Mouse (Mus musculus): ENCODE data around the gene Klhdc10. TPM values are rescaled to one million over a fixed set of nuclear protein-coding genes. Genes with fewer than 3 reads are reported as not detected.

The Klhdc10 gene
- polyA plus RNA-seq, 1 experiment from 2014 or later = 56.2 TPM

GRCm38 (mm10) chr6:30499049-30499448 lies 97.4 kb downstream of the Klhdc10 start:
- Histone ChIP-seq H3K4me2 (ENCODE audit: low read length) (no peak overlapping the region), H3K4me3 (replicated peaks; ENCODE audit: low read depth, low read length) (no peak overlapping the region), H3K9ac (replicated peaks; ENCODE audit: low read length) (no peak overlapping the region), H3K4me1 (ENCODE audit: control insufficient read depth, insufficient read depth, low read length) (no peaks in the 10 kb centered on the region), H3K27ac (replicated peaks; ENCODE audit: low read depth, low read length) (no peak overlapping the region), H3K27me3 (ENCODE audit: control insufficient read depth, insufficient read depth, low read length) (no peaks in the 10 kb centered on the region), H3K9me3 (ENCODE audit: control insufficient read depth, low read length) (no peaks in the 10 kb centered on the region), H3K36me3 (ENCODE audit: control insufficient read depth, insufficient read depth, low read length) (peaks cover 41% of the 10 kb centered on the region)
- WGBS = 94% methylated on average over 3 of the region's 3 CpGs
- ATAC-seq (ENCODE audit: low FRiP score, low TSS enrichment) = no peak
- no peak for DNase-seq

Other genes with a start within 250 kb of the Klhdc10 start
- 63.1 and 76.5 TPM in 2 replicates for gene Ube2h, start 97.3 kb upstream of the Klhdc10 start, polyA plus RNA-seq (2014; fragmentation: Nextera tagmentation; extraction: Ambion mirVana)
- gene Zc3hc1, start 10.8 kb upstream of the Klhdc10 start, polyA plus RNA-seq (2014; fragmentation: Nextera tagmentation; extraction: Ambion mirVana) = 67.4 and 71.6 TPM in 2 replicates
- gene Tmem209, start 107.9 kb downstream of the Klhdc10 start, polyA plus RNA-seq (2014; fragmentation: Nextera tagmentation; extraction: Ambion mirVana) = 24.8 and 38.2 TPM in 2 replicates
- gene Ssmem1, start 108.0 kb downstream of the Klhdc10 start, polyA plus RNA-seq (2014; fragmentation: Nextera tagmentation; extraction: Ambion mirVana) = 0.38 TPM in 1 of 2 replicates, not detected in the other
- gene Cpa2, start 139.7 kb downstream of the Klhdc10 start, polyA plus RNA-seq (2014; fragmentation: Nextera tagmentation; extraction: Ambion mirVana) = 8.5 and 8.7 TPM in 2 replicates
- gene Cpa4, start 166.5 kb downstream of the Klhdc10 start, polyA plus RNA-seq (2014; fragmentation: Nextera tagmentation; extraction: Ambion mirVana) = 0.98 and 1.2 TPM in 2 replicates
- gene Cpa5, start 209.1 kb downstream of the Klhdc10 start, polyA plus RNA-seq (2014; fragmentation: Nextera tagmentation; extraction: Ambion mirVana) = 0.18 TPM in 1 of 2 replicates, not detected in the other
- gene Cpa1, start 237.3 kb downstream of the Klhdc10 start, polyA plus RNA-seq (2014; fragmentation: Nextera tagmentation; extraction: Ambion mirVana) = 0.50 and 0.61 TPM in 2 replicates

Data from midbrain, embryonic 14.5 days (tissue).